Mouse (Mus musculus) liver, embryonic 15.5 days (tissue): ENCODE measurements around the gene Ttc6. TPM values are rescaled to one million over a fixed set of nuclear protein-coding genes. Genes with fewer than 3 reads are reported as not detected.
A peak's percentile ranks its signal among the peaks of the same experiment; 100 is the strongest.

Source experiments
- ATAC-seq: fragments of 200-750 bp; cut with Nextera tagmentation; 2 replicates; pipeline ENCODE4 v1.8.0; 2017; ENCODE audit warnings: moderate number of reproducible peaks, mild to moderate bottlenecking, moderate library complexity; ENCODE audit not compliant: insufficient read depth
- H3K27ac ChIP-seq: fragments of 300-500 bp; sonication (generic); replicated peaks from 2 replicates; pipeline ENCODE4 v1.5.1; 2015; ENCODE audit warnings: mild to moderate bottlenecking, inconsistent platforms
- H3K27me3 ChIP-seq: fragments of 300-500 bp; sonication (generic); 2 replicates; pipeline ENCODE4 v1.6.1; 2015; ENCODE audit warnings: mild to moderate bottlenecking, inconsistent platforms
- H3K36me3 ChIP-seq: fragments of 300-500 bp; sonication (generic); replicated peaks from 2 replicates; pipeline ENCODE4 v1.6.1; 2015; ENCODE audit warnings: moderate library complexity, mild to moderate bottlenecking, inconsistent platforms
- H3K4me1 ChIP-seq: fragments of 300-500 bp; sonication (generic); replicated peaks from 2 replicates; pipeline ENCODE4 v1.6.1; 2015; ENCODE audit warnings: inconsistent platforms
- H3K4me2 ChIP-seq: fragments of 300-500 bp; sonication (generic); 2 replicates; pipeline ENCODE4 v1.6.1; 2015; ENCODE audit warnings: moderate library complexity, mild to moderate bottlenecking, inconsistent platforms
- H3K4me3 ChIP-seq: fragments of 300-500 bp; sonication (generic); replicated peaks from 2 replicates; pipeline ENCODE4 v1.5.1; 2015; ENCODE audit warnings: mild to moderate bottlenecking, inconsistent platforms
- H3K9ac ChIP-seq: fragments of 300-500 bp; sonication (generic); 2 replicates; pipeline ENCODE4 v1.6.1; 2015; ENCODE audit warnings: moderate library complexity, mild to moderate bottlenecking, inconsistent platforms
- H3K9me3 ChIP-seq: fragments of 300-500 bp; sonication (generic); replicated peaks from 2 replicates; pipeline ENCODE4 v1.6.1; 2016; ENCODE audit warnings: inconsistent platforms
- WGBS: fragments of 180-500 bp; shearing (Covaris S2); methylation state at CpG from one replicate; pipeline ENCODE4 v1.1.7; 2015; ENCODE audit warnings: mixed read lengths; ENCODE audit not compliant: insufficient replicate concordance; 5-methylcytosine and 5-hydroxymethylcytosine counted together
- polyA plus RNA-seq: library from polyadenylated mRNA; unstranded; fragments of >200 nt; fragmentation: Nextera tagmentation; extraction: Ambion mirVana; gene quantifications from 2 replicates; pipeline ENCODE4 v1.2.1, GENCODE M21; 2015

The Ttc6 gene
- polyA plus RNA-seq, 1 experiment from 2014 or later: 0.03 TPM

GRCm38 (mm10) chr12:57538588-57539550, 25.0 kb upstream of the Ttc6 start:
- Histone ChIP-seq H3K4me1 (peaks cover 14% of the 10 kb centered on the region), H3K9ac (no peak overlapping the region; the same call in 1 of the 2 replicates), H3K36me3 (no peaks in the 10 kb centered on the region), H3K27me3 (peaks cover 94% of the 10 kb centered on the region), H3K4me2 (peak overlapping the region; percentile 52), H3K9me3 (no peaks in the 10 kb centered on the region), H3K27ac (peak overlapping the region; percentile 78), H3K4me3 (peak overlapping the region; percentile 45)
- WGBS: under 1% methylated on average over 63 of the region's 63 CpGs
- ATAC-seq: peak; percentile 38; the same call in 1 of the 2 replicates

- H3K27me3 ChIP-seq: peaks cover 94% of the 10 kb centered on the region
- no peak for ATAC-seq
- H3K4me3 ChIP-seq: peak overlapping the region; percentile 45
- H3K9me3 ChIP-seq: no peaks in the 10 kb centered on the region
- H3K27ac ChIP-seq: peak overlapping the region; percentile 78
- WGBS: under 1% methylated on average over 10 of the region's 10 CpGs
- H3K4me1 ChIP-seq: peaks cover 14% of the 10 kb centered on the region
- H3K9ac ChIP-seq: no peak overlapping the region
- H3K36me3 ChIP-seq: no peaks in the 10 kb centered on the region
- H3K4me2 ChIP-seq: peak overlapping the region; percentile 52
Observed at GRCm38 (mm10) chr12:57539551-57539985, 24.3 kb upstream of the Ttc6 start.

GRCm38 (mm10) chr12:57541118-57541517, 22.8 kb upstream of the Ttc6 start:
- H3K27ac ChIP-seq: no peak overlapping the region
- no peak for ATAC-seq
- no peak overlapping the region for H3K4me3 ChIP-seq
- no peak overlapping the region for H3K9ac ChIP-seq
- 10% methylated on average over 6 of the region's 6 CpGs for WGBS
- H3K4me1 ChIP-seq: peaks cover 14% of the 10 kb centered on the region
- peaks cover 94% of the 10 kb centered on the region for H3K27me3 ChIP-seq
- no peaks in the 10 kb centered on the region for H3K9me3 ChIP-seq
- H3K4me2 ChIP-seq: no peak overlapping the region
- no peaks in the 10 kb centered on the region for H3K36me3 ChIP-seq

GRCm38 (mm10) chr12:57541931-57542745, 21.8 kb upstream of the Ttc6 start:
- 2% methylated on average over 46 of the region's 46 CpGs for WGBS
- Histone ChIP-seq H3K36me3 (no peaks in the 10 kb centered on the region), H3K4me2 (peak overlapping the region; percentile 48), H3K4me1 (peaks cover 17% of the 10 kb centered on the region), H3K27me3 (peaks cover 94% of the 10 kb centered on the region), H3K4me3 (peak overlapping the region; percentile 26), H3K9me3 (no peaks in the 10 kb centered on the region), H3K27ac (no peak overlapping the region), H3K9ac (no peak overlapping the region)
- ATAC-seq: no peak

GRCm38 (mm10) chr12:57542746-57543626, 20.9 kb upstream of the Ttc6 start:
- Histone ChIP-seq H3K4me3 (peak overlapping the region; percentile 26), H3K9me3 (no peaks in the 10 kb centered on the region), H3K27ac (no peak overlapping the region; the same call in 1 of the 2 replicates), H3K4me1 (peaks cover 17% of the 10 kb centered on the region), H3K36me3 (no peaks in the 10 kb centered on the region), H3K9ac (no peak overlapping the region), H3K27me3 (peaks cover 97% of the 10 kb centered on the region), H3K4me2 (peak overlapping the region; percentile 48)
- no peak for ATAC-seq
- 3% methylated on average over 63 of the region's 63 CpGs for WGBS

GRCm38 (mm10) chr12:57543627-57543991, 20.3 kb upstream of the Ttc6 start:
- Histone ChIP-seq H3K27me3 (peaks cover 97% of the 10 kb centered on the region), H3K27ac (no peak overlapping the region)

GRCm38 (mm10) chr12:57544641-57545370, 19.1 kb upstream of the Ttc6 start:
- peak overlapping the region; percentile 54 for H3K4me3 ChIP-seq
- no peak for ATAC-seq
- peaks cover 97% of the 10 kb centered on the region for H3K27me3 ChIP-seq
- peaks cover 19% of the 10 kb centered on the region; the same call in 1 of the 2 replicates for H3K4me1 ChIP-seq
- H3K9me3 ChIP-seq: no peaks in the 10 kb centered on the region
- no peaks in the 10 kb centered on the region for H3K36me3 ChIP-seq
- H3K9ac ChIP-seq: peak overlapping the region; percentile 11; the same call in 1 of the 2 replicates
- peak overlapping the region; percentile 62; the same call in 1 of the 2 replicates for H3K27ac ChIP-seq
- peak overlapping the region; percentile 60 for H3K4me2 ChIP-seq
- WGBS: 1% methylated on average over 31 of the region's 31 CpGs

More at GRCm38 (mm10) chr12:57543627-57543991, 20.3 kb upstream of the Ttc6 start:
- Histone ChIP-seq H3K9ac (no peak overlapping the region), H3K9me3 (no peaks in the 10 kb centered on the region), H3K4me2 (peak overlapping the region; percentile 48), H3K36me3 (no peaks in the 10 kb centered on the region), H3K4me3 (peak overlapping the region; percentile 26), H3K4me1 (peaks cover 22% of the 10 kb centered on the region)
- no peak for ATAC-seq
- WGBS: 4% methylated on average over 10 of the region's 10 CpGs

- Histone ChIP-seq H3K4me1 (peaks cover 19% of the 10 kb centered on the region; the same call in 1 of the 2 replicates), H3K27me3 (peaks cover 100% of the 10 kb centered on the region), H3K36me3 (no peaks in the 10 kb centered on the region), H3K4me3 (peak overlapping the region; percentile 54), H3K27ac (peak overlapping the region; percentile 62), H3K4me2 (peak overlapping the region; percentile 60), H3K9ac (peak overlapping the region; percentile 11; the same call in 1 of the 2 replicates), H3K9me3 (no peaks in the 10 kb centered on the region)
- under 1% methylated on average over 106 of the region's 106 CpGs for WGBS
- peak; percentile 56 for ATAC-seq
Observed at GRCm38 (mm10) chr12:57545371-57546241, 18.3 kb upstream of the Ttc6 start.
